Mouse (Mus musculus) cerebral cortex, adult 2 months (tissue): ENCODE results near the gene Scn5a.

Experiments
- WGBS: fragments of 180-500 bp; shearing (Covaris S2); methylation state at CpG from one replicate; pipeline ENCODE4 v1.1.7; 2018; 5-methylcytosine and 5-hydroxymethylcytosine counted together

Gene Scn5a

DNA sequence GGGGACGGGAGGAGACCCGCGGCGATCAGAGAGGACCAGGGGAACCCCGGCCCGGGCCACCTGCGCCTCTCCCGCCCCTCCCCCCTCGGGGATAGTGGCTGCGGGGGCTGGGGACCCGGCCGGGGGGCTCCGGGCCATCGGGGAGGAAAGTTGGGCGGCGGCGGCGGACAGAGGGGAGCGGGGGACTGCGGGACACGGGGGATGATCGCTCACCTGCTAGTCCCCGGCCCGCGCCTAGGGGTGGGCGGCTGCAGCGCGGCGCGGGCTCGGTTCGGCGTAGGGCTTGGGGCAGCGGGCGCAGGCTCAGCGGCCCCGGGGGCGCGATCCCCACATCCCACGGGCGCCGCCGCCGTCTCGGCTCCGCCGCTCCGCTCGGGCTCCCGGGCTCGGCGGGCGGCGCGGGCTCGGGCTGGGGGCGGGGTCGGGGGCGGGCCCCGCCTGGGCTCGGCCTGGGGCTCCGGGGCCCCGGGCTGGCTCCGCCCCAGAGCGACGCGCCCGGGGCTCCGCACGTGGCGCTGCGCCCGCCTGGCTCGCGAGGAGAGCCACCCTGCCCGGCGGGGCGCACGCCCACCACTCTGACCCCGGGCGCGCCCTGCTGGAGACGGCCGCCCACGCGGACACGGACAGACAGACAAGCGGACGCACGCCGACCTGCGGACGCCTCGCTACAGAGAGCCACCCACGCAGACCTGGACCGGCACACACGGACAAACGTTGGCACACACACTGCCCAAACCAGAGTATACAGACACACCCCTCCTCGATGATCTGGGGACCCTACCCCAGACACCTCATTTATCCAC lies at the start of gene Scn5a:
Gene Scn5a, minus strand, starts transcription at position 381 of the 803 bp plus-strand sequence.
- under 1% methylated on average over 80 of the region's 99 CpGs for WGBS

GRCm38 (mm10) chr9:119627227-119627626 lies 48.4 kb upstream of the Scn5a start:
- 41% methylated on average over 6 of the region's 6 CpGs for WGBS

GRCm38 (mm10) chr9:119624151-119624550 lies 45.3 kb upstream of the Scn5a start:
- 77% methylated on average over 4 of the region's 4 CpGs for WGBS

DNA sequence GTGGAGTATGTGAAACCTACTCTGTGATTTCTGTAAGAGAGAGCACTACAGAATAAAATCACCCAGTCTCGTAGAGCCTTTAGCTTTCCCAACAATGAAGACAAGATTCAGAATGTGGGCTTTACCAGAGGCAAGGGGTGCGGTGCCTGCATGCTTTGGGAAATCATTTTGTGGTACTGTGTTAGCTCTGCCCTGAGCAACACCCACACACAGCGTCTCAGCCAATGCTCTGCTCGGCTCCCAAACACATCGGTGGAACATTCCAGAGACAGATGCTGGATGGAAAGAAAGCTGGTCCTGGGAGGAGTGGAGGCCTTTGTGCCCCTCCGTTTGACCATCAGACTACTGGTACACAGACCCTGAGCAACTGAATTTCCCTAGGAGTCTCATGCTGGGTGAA lies 36.0 kb upstream of the Scn5a start:
- WGBS: 57% methylated on average over 6 of the region's 6 CpGs

- 87% methylated on average over 7 of the region's 7 CpGs for WGBS
Observed at GRCm38 (mm10) chr9:119610563-119611166, 31.8 kb upstream of the Scn5a start.

DNA sequence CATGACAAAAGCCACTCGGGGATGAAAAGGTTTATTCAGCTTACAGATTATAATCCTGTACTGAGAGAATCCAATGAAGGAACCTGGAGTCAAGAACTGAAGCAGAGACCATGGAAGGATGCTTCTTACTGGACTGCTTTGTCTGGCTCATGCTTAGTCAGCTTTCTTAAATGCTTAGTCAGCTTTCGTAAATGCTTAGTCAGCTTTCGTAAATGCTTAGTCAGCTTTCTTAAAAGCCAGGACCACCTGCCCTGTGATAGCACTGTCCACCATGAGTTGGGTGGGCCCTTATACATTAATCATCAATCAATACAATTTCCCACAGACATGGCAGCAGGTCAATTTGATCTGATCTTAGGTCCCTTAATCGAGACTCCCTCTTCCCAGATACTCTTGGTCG lies 28.1 kb upstream of the Scn5a start:
- WGBS: 95% methylated on average over 5 of the region's 5 CpGs

DNA sequence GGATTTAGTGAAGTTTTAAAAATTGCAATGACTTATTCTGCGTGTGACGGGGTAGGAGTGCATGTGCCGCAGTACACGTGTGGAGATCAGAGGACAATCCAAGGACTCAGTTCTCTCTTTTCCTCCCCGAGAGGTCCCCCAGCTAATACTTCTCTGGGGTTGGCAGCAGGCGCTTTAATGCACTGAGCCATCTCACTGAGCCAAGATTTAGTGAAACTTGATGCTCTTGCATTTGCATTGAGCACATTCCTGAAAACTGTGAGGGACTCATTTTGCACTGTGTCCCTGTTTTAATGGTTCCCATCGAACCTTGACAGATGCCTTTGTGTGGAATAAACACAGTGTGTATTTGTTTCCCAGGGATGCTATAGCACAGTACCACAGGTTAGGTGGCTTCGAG lies 25.8 kb upstream of the Scn5a start:
- 73% methylated on average over 8 of the region's 8 CpGs for WGBS

GRCm38 (mm10) chr9:119598501-119598900 lies 19.7 kb upstream of the Scn5a start:
- WGBS: 83% methylated on average over 10 of the region's 10 CpGs

DNA sequence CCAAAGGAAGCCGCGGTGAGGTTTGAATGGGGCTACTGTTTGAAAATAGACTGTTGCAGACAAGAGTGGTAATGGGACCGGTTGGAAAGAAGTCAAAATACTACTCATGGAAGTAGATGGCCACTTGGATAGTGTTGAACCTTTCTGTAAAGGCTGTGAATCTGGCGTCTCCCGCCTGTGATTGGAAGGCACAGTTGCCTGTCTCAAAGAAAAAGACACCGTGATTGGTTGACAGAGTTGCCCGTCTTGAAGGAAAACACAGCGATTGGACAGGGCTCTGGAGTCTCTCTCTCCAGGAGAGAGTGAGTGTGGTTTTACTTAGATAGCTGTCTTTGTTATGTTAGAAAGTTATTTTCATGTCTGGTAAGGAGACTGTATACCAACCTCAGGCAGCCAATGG lies 18.5 kb upstream of the Scn5a start:
- WGBS: 65% methylated on average over 8 of the region's 8 CpGs

DNA sequence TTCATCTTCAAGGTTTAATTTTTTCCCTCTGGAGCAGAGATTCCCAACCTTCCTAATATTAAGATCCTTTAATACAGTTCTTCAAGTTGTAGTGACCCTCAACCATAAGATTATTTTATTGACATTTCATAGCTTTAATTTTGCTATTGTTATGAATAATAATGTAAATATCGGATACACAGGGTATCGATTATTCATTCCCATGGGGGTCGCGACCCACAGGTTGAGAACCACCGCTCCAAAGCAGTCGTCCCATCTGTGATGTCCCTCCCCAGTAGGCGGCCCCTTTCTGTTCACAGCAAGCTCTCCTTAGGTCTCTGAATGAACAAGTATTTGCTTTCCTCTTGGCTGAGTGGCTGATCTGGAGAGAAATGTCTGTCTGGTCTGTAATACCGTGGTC lies 10.8 kb upstream of the Scn5a start:
- 89% methylated on average over 8 of the region's 8 CpGs for WGBS

- WGBS: 51% methylated on average over 26 of the region's 26 CpGs
Observed at GRCm38 (mm10) chr9:119588763-119589449, 10.1 kb upstream of the Scn5a start.

DNA sequence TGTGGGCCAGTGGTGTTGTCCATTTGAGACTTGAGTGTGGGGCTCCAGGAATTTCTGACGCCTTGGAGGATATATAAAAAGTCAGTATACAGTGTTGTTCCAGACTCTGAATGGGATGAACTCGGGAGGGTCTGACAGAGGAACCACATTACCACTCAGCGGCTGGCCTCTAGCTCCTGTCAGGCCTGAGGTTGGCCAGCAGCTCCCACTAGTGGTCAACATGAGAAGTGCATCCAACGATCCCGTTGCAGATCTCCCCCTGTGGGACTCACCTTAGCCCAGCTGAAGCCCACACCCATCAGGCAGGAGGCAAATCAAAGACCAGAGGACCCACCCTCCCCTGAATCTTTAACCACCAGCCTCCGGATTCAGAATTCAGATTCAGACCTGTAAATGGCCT lies 1.9 kb upstream of the Scn5a start:
- 1% methylated on average over 6 of the region's 6 CpGs for WGBS

DNA sequence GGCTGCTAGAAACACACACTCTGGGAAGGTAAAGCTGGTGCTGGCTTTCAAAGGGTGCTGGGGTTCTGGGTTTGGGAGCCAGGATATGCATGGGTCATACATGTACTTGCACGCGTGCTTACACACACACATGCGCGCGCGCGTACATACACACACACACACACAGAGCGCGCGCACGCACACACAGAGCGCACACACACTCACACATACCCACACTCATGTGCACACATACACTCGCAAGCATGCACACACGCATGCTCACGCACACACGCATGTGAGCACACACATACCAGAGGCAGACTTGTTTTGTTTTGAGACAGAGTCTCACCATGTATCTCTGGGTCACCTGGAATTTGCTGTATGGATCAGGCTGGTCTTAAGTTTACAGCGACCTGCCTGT lies 1.4 kb upstream of the Scn5a start:
- 92% methylated on average over 17 of the region's 17 CpGs for WGBS

GRCm38 (mm10) chr9:119578311-119578635 lies 543 bp downstream of the Scn5a start:
- WGBS: 8% methylated on average over 24 of the region's 24 CpGs

DNA sequence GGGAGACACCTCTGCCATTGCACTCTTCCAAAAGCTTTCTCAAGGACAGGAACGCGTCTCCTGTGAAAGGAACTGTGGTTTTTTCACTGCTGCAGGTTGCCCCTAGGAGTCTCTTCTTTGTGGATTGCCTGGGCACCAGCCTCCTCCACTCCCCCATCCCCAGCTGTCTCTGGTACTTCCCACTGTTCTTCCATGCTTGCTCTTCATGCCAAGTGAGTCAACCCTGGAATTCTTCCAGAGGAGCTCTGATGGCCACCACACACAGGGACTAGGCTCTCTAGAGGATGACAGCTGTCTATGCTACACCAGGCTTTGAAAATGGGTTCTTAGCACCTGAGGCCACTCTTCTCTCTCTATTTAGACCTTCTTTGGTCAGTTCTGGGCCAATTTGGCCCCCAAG lies 1.8 kb downstream of the Scn5a start:
- 60% methylated on average over 2 of the region's 2 CpGs for WGBS

DNA sequence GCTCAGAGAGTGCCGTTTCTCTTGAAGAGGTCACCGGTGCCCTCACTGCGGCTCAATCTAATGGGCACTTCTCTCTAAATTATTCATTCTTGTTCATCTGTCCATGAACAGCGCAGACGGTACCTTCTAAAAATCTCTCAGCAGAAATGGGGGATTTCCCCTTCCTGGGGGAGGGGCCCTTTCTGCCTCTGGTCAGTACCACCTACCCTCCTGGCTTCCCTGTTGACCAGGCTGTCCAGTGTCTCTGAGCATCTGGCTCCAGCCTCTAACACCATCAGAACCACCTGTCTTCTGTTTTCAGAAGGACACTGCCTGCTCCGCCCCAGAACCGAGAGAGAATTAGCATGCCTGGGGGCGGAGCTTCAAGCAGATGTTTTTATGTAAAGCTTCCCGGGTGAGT lies 3.1 kb downstream of the Scn5a start:
- 68% methylated on average over 9 of the region's 9 CpGs for WGBS

DNA sequence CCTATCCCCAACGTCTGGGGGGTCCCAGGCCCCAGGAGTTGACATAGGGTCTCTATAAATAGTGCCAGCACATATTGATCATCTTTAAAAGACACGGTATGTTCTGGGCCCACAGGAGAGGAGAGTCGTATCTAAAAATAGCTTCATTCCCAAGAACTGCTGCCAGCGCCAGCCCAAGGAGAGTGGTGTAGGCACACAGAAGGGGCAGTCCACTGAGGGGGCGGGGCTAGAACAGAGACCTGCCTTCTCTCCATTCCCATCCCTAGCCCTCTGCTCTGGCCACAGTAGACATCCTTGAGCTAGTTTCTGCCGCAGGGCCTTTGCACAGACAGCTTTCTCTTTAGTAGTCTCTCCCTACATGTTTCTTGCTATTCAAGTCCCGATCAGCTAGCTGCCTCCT lies 4.5 kb downstream of the Scn5a start:
- WGBS: 76% methylated on average over 7 of the region's 7 CpGs

- WGBS: 48% methylated on average over 14 of the region's 14 CpGs
Observed at GRCm38 (mm10) chr9:119573009-119573408, 5.8 kb downstream of the Scn5a start.

DNA sequence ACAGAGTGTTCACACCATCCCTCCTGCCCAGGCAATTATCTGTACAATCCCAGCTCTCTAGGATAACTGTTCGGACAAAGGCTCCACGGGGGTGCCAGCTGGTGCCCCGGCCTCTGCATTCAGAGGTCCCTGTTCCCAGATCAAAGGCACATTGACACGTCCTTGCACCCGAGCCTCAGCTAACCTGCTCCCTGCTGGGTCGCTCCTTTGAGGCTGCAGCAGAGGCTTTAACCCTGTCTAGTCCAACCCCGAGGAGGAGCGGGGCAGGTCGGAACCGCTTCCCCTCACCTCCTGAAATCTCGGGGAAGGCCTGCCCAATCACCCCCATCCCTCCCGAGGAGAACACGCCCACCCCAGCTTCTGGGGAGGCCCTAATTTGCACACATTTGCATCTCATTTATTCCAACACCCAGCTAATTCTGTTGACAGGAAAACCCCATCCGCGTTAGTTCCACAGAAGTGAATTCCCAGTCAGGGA lies 7.4 kb downstream of the Scn5a start:
- 17% methylated on average over 15 of the region's 15 CpGs for WGBS

DNA sequence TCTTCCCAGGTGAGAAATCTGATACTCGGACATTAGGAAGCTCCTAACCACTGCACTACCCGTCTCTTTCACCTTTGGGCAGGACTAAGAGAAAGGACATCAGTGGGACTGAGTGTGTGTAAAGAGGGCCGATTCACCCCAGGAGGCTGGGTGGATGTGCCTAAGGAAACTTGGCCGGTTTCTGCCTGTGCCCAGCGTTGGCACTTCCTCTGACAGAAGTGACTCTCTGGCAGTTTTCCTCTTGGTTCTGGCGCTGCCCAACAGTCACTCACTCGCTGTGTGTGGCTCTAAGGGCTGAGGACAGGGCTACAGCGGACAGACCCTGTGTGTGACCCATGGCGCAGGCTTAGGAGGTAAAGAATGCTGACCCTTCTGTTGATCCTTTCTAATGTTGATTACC lies 8.2 kb downstream of the Scn5a start:
- 41% methylated on average over 9 of the region's 9 CpGs for WGBS

DNA sequence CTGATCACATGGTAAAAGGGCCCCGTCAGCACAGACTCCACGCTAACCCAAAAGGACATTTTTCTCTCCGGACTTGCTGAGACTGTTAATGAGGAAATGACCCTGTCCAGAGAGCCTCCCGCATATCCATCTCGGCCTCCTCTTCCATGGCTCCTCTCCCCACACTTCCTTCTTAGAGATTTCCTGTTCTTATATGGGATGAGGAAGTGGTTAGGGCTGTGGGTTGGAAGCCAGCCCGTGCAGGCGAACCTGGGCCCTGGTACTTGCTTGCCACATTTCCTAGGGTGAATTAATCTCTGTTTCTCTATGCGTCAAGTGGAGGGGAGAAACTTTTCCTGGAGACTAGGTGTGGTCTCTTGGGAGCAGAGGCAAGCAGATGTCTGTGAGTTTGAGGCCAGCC lies 10.1 kb downstream of the Scn5a start:
- WGBS: 84% methylated on average over 8 of the region's 8 CpGs

DNA sequence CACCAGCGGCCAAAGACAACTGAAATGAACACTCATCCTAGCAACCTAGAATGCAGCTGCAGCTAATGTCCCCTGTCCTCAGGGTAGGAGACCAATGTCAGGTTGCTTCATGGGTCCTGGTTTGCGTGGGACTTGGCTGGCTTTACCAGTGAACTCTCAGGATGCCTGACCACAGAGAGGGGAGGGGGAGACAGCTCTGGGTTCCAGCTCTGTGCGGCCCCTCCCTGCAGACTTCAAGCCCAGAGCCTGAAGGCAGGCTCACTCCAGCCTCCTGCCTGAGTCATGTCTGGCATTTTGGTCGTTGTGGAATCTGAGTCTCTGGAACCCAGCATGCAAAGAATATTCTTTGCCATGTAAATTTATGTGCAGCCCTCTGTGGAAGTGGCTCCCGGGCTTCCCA lies 11.0 kb downstream of the Scn5a start:
- 55% methylated on average over 5 of the region's 5 CpGs for WGBS

GRCm38 (mm10) chr9:119566214-119566613 lies 12.6 kb downstream of the Scn5a start:
- WGBS: 52% methylated on average over 10 of the region's 10 CpGs
